Mouse (Mus musculus) embryo, embryonic 10.5 days (tissue): ENCODE measurements around the gene Acp6.

ENCODE experiments used
- DNase-seq: peaks from one replicate; pipeline ENCODE4 v3.0.0-alpha.2; 2015; ENCODE audit warnings: low spot score

Gene Acp6

DNA sequence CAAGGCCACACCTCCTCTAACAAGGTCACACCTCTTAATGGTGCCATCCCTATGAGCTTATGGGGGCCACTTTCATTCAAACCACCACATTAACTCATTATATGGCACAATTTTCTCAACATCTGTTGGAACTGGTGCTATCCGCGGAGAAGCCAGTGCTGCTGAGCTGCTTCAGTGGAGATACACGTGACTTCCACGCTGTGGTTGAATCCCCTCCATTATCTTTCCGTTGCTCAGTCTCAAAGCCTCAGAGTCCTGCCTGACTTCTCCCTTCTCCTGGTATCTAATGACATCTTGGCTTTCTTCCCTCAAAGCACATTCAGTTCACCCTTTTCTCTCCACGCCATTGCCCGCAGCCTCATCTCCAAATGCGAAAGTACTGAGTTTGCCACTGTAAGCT is 38.0 kb downstream of the Acp6 start:
- DNase-seq, result no peak

- DNase-seq, result no peak
These were observed 40.7 kb downstream of the Acp6 start for GRCm38 (mm10) chr3:97199261-97199660.

DNA sequence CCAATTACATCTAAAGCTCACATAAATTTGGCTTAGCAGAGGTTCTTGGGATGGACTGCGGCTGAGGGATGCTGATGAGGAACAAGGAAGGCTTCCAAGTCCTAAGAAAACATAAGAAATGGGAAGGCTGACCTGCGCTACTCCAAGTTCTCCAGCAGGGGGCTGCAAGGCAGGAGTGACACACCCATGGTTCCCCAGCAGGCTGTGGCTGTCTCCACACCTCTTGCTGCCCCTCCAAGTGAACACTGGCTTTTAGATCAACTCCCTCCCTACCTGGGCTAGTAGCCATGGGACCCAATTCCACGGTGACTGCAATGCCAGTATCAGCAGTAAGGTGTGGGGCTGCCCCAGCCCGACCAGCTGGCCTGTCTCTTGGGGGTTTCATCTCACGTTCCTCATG is 43.4 kb downstream of the Acp6 start:
- peak; percentile 87 for DNase-seq

GRCm38 (mm10) chr3:97203880-97204279 is 45.3 kb downstream of the Acp6 start:
- no peak for DNase-seq

- DNase-seq, result no peak
These were observed 47.9 kb downstream of the Acp6 start for GRCm38 (mm10) chr3:97206521-97206920.

DNA sequence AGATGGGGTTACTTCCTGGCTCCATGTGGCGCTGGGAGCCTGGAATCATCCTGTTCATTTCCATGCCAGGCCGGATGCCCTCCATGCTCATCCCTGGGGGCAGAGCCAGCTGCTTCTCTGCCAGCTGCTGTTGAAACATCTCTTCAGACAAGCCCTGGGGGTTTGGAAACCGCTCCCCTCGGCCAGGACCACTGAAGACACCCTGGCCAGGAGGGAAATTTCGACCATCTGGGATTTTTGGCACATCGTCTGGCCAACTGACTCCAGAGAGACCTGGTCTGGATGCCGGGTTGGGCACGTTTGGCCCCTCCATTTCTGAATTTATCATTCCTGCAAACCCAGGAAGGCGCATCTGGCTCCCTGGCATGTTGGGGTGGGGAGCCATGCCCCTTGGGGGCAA is 50.8 kb downstream of the Acp6 start:
- no peak for DNase-seq

DNA sequence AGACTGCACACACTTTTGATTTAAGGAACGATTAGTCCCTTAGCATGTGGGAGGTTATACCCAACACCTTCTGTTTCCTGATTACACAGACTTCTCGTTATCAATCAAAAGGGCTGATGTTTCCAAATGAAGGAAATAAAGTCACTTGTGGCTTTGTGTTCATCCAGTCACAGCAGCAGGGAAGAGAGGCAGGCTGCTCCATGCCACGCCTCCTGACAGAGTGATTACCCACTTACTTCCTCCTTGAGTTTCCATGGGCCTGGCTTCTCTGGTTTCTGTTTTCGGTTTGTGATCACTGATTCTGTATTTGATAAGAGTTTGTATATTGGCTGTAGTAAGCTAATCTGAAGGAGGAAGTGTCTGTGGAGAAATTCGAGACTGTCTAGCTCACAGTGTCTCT is 52.6 kb downstream of the Acp6 start:
- no peak for DNase-seq

GRCm38 (mm10) chr3:97213871-97214270 is 55.3 kb downstream of the Acp6 start:
- DNase-seq, result no peak

GRCm38 (mm10) chr3:97214439-97214838 is 55.9 kb downstream of the Acp6 start:
- DNase-seq, result no peak

DNA sequence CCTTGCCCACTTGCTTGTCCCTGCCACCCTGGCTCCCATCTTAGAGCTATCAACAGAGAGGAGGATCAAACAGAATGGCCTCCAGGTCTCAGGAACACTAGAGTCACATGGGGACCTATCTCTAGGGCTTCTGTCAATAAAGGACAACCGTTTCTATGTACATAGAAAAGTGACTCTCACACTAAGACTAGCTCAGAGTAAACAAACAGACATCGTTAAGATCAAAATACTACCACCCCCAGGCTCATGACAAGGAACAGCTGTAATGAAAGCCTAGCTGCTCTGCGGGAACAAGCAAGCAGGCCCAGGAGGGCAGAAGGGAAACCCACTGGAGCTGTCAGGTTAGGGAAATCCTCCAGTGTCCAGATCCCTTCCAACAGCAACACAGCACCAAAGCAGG is 56.9 kb downstream of the Acp6 start:
- no peak for DNase-seq

DNA sequence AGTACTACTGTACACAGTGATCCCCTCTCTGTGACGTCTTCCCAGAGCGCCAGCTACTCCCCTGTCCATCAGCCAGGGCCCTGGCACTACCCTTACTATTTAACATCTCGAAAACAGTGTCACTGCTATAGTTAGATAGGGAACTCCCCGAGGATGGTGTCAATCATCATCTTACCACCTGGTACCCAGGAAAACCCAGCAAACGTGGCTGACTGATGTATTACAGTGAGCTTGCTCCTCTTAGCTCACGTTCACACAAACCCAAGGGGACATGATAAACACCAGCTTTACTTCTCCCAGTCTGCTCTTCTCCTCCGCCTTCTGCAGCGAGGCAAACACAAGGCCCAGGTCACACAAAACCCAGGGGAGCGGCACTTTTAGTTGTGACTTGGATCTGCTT is 64.7 kb downstream of the Acp6 start:
- no peak for DNase-seq

DNA sequence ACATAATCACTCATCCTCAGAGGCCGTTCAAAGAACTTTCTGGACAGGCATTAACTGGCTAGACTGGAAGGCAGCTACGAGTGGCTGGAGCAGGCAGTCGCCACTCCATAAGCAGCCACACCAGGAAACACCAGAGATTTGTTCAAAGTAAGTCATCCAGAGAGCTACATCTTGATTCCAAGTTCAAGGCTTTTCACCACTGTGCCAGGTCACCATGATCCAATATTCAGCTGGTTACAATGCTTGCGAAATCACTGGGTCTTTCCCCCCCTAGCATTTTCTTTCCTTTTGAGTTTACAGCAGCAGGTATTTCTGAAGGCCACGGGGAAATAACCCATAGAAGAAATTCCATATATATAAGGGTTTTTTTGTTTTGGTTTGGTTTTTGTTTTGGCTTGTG is 66.7 kb downstream of the Acp6 start:
- no peak for DNase-seq

GRCm38 (mm10) chr3:97226719-97227118 is 68.1 kb downstream of the Acp6 start:
- peak; percentile 67 for DNase-seq
